Mouse (Mus musculus): ENCODE results near the gene Ptprt. TPM values are rescaled to one million over a fixed set of nuclear protein-coding genes. Genes with fewer than 3 reads are reported as not detected.

Gene Ptprt
- total and polyA plus RNA-seq, 3 experiments: 0.02 to 0.36 (median 0.08) TPM

GRCm38 (mm10) chr2:161499097-161499899 lies 1161.6 kb downstream of the Ptprt start:
- Histone ChIP-seq H3K4me3 (no peak overlapping the region), H3K36me3 (ENCODE audit: control insufficient read depth, insufficient read depth, low read length) (no peaks in the 10 kb centered on the region), H3K27ac (no peak overlapping the region), H3K79me2 (replicated peaks; ENCODE audit: control insufficient read depth, insufficient read depth, low read length) (no peaks in the 10 kb centered on the region), H3K4me1 (ENCODE audit: control insufficient read depth, insufficient read depth, low read length) (no peaks in the 10 kb centered on the region), H3K9ac (ENCODE audit: low read depth, low read length) (no peak overlapping the region), H3K27me3 (ENCODE audit: control insufficient read depth, insufficient read depth, low read length) (no peaks in the 10 kb centered on the region)
- intact Hi-C loops (cut with DNase I): no loop called here
- DNase-seq: no peak
- WGBS: 11% methylated on average over 13 of the region's 13 CpGs
- TF ChIP-seq CTCF (IDR thresholded peaks at IDR 0.05) (no peak), POLR2A (IDR thresholded peaks at IDR 0.05; ENCODE audit: insufficient read depth, low read depth, low read length) (no peak), EP300 (IDR thresholded peaks at IDR 0.05; ENCODE audit: insufficient read depth, low read depth, low read length) (no peak)

GRCm38 (mm10) chr2:161498449-161499096 lies 1162.4 kb downstream of the Ptprt start:
- no peaks in the 10 kb centered on the region for H3K36me3 ChIP-seq (ENCODE audit: control insufficient read depth, insufficient read depth, low read length)
- intact Hi-C loops (cut with DNase I): no loop called here
- H3K27ac ChIP-seq: no peak overlapping the region
- TF ChIP-seq POLR2A (IDR thresholded peaks at IDR 0.05; ENCODE audit: insufficient read depth, low read depth, low read length) (no peak), EP300 (IDR thresholded peaks at IDR 0.05; ENCODE audit: insufficient read depth, low read depth, low read length) (no peak), CTCF (IDR thresholded peaks at IDR 0.05) (no peak)
- H3K27me3 ChIP-seq (ENCODE audit: control insufficient read depth, insufficient read depth, low read length): no peaks in the 10 kb centered on the region
- H3K9ac ChIP-seq (ENCODE audit: low read depth, low read length): no peak overlapping the region
- H3K4me3 ChIP-seq: no peak overlapping the region
- whole genome bisulfite sequencing: 19% methylated on average over 13 of the region's 13 CpGs
- no peak for DNase-seq
- H3K79me2 ChIP-seq (replicated peaks; ENCODE audit: control insufficient read depth, insufficient read depth, low read length): no peaks in the 10 kb centered on the region
- H3K4me1 ChIP-seq (ENCODE audit: control insufficient read depth, insufficient read depth, low read length): no peaks in the 10 kb centered on the region

- Histone ChIP-seq H3K4me1 (ENCODE audit: control insufficient read depth, insufficient read depth, low read length) (no peaks in the 10 kb centered on the region), H3K27me3 (ENCODE audit: control insufficient read depth, insufficient read depth, low read length) (no peaks in the 10 kb centered on the region), H3K4me3 (no peak overlapping the region), H3K9ac (ENCODE audit: low read depth, low read length) (no peak overlapping the region), H3K27ac (no peak overlapping the region), H3K36me3 (ENCODE audit: control insufficient read depth, insufficient read depth, low read length) (no peaks in the 10 kb centered on the region), H3K79me2 (replicated peaks; ENCODE audit: control insufficient read depth, insufficient read depth, low read length) (no peaks in the 10 kb centered on the region)
- no peak for TF ChIP-seq POLR2A (IDR thresholded peaks at IDR 0.05; ENCODE audit: insufficient read depth, low read depth, low read length)
- no peak for TF ChIP-seq CTCF (IDR thresholded peaks at IDR 0.05)
- no peak for TF ChIP-seq EP300 (IDR thresholded peaks at IDR 0.05; ENCODE audit: insufficient read depth, low read depth, low read length)
- no peak for DNase-seq
- intact Hi-C loops (cut with DNase I): no loop called here
- WGBS: 59% methylated on average over 1 of the region's 1 CpGs
Measured at GRCm38 (mm10) chr2:161481741-161482140, 1179.2 kb downstream of the Ptprt start.

- Histone ChIP-seq H3K36me3 (ENCODE audit: control insufficient read depth, insufficient read depth, low read length) (no peaks in the 10 kb centered on the region), H3K9ac (ENCODE audit: low read depth, low read length) (no peak overlapping the region), H3K4me3 (no peak overlapping the region), H3K4me1 (ENCODE audit: control insufficient read depth, insufficient read depth, low read length) (no peaks in the 10 kb centered on the region), H3K27me3 (ENCODE audit: control insufficient read depth, insufficient read depth, low read length) (no peaks in the 10 kb centered on the region), H3K27ac (no peak overlapping the region), H3K79me2 (replicated peaks; ENCODE audit: control insufficient read depth, insufficient read depth, low read length) (no peaks in the 10 kb centered on the region)
- intact Hi-C loops (cut with DNase I): no loop called here
- DNase-seq: no peak
- TF ChIP-seq CTCF (IDR thresholded peaks at IDR 0.05) (no peak), POLR2A (IDR thresholded peaks at IDR 0.05; ENCODE audit: insufficient read depth, low read depth, low read length) (no peak), EP300 (IDR thresholded peaks at IDR 0.05; ENCODE audit: insufficient read depth, low read depth, low read length) (no peak)
Measured at GRCm38 (mm10) chr2:161480445-161480844, 1180.5 kb downstream of the Ptprt start.

Measured in heart, adult 2 months (tissue).